Mouse (Mus musculus): Measurements from ENCODE around the gene Cep295nl. TPM values are rescaled to one million over a fixed set of nuclear protein-coding genes. Genes with fewer than 3 reads are reported as not detected.

Cep295nl gene
- total RNA-seq, 4 experiments from 2014 or later, result 0.41 to 1.0 (median 0.94) TPM

Other genes starting within 250 kb of the Cep295nl start
- under 1 TPM in 2 of 4 experiments, not detected in 2; 0.02 to 0.03 TPM for gene Dnah17, start 211.9 kb downstream of the Cep295nl start, total RNA-seq (2022)
- 10 to 100 TPM; 26.6 to 38.4 (median 30.2) TPM for gene Cyth1, start 93.9 kb downstream of the Cep295nl start, total RNA-seq (2022)
- 10 to 100 TPM; 13.1 to 16.7 (median 14.8) TPM for gene Usp36, start 52.3 kb downstream of the Cep295nl start, total RNA-seq (2022)
- 10 to 100 TPM; 41.0 to 82.5 (median 52.4) TPM for gene Timp2, start 13.2 kb upstream of the Cep295nl start, total RNA-seq (2022)
- 10 to 100 TPM; 12.3 to 16.0 (median 14.3) TPM for gene Lgals3bp, start 59.6 kb upstream of the Cep295nl start, total RNA-seq (2022)
- 10 to 100 TPM in 3 of 4 experiments, 1 to 10 TPM in 1; 9.6 to 11.8 (median 11.0) TPM for gene Cant1, start 76.6 kb upstream of the Cep295nl start, total RNA-seq (2022)
- gene C1qtnf1, start 85.7 kb upstream of the Cep295nl start, total RNA-seq (2022), result 1 to 10 TPM; 4.0 to 8.9 (median 6.3) TPM
- 1 to 10 TPM; 4.3 to 6.8 (median 4.5) TPM for gene Engase, start 134.3 kb upstream of the Cep295nl start, total RNA-seq (2022)

Measured in gastrocnemius, adult 8-10 months (tissue).